Mouse (Mus musculus) cerebellum, adult 2 months (tissue): Measurements from ENCODE around the gene Bicra.

Experiments used
- CTCF ChIP-seq: fragments of 200-500 bp; IDR thresholded peaks from 2 replicates; pipeline ENCODE4 v1.5.1; 2011; ENCODE audit warnings: low read depth, mild to moderate bottlenecking, control low read depth, low read length, moderate library complexity, borderline replicate concordance; ENCODE audit not compliant: insufficient read depth
- POLR2A ChIP-seq: fragments of 200-500 bp; IDR thresholded peaks from 2 replicates; pipeline ENCODE4 v1.6.1; 2011; ENCODE audit warnings: low read length, control low read depth, borderline replicate concordance; ENCODE audit not compliant: insufficient read depth

DNA sequence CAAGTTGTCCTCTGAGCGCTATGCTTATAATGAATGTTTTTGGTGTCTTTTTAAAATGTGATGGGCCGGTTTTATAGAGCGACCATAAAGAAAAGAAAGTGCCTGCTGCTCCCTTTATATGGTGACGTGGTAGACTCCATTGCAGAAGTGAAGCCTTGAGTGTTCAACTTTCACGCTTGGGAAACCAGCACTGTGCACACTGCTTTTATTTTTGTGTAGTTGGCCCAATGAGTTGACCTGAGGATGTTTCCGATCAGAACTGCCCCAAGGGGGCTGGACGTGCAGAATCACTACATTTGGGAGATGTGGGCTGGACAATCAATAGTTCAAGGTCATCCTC is 1.8 kb upstream of the Bicra start:
- TF ChIP-seq CTCF (no peak), POLR2A (no peak)
